Mouse (Mus musculus) heart, embryonic 14.5 days (tissue): ENCODE results near the gene Myof. TPM values are rescaled to one million over a fixed set of nuclear protein-coding genes. Genes with fewer than 3 reads are reported as not detected.
A peak's percentile ranks its signal among the peaks of the same experiment; 100 is the strongest.

Source experiments
- ATAC-seq: fragments of 200-750 bp; cut with Nextera tagmentation; 2 replicates; pipeline ENCODE4 v1.8.0; 2017; ENCODE audit warnings: low read depth, moderate TSS enrichment; ENCODE audit not compliant: insufficient number of reproducible peaks, insufficient read depth, low FRiP score
- H3K27ac ChIP-seq, 2 experiments: fragments of 200-500 bp in 1 of 2; fragments of 300-500 bp in 1 of 2; sonication (generic) in 1 of 2; replicated peaks in 1 of 2; 2 replicates each; pipeline ENCODE4 v1.5.1; 2012 to 2014; ENCODE audit warnings: low read depth in 2 of 2, low read length in 2 of 2, control low read depth in 1 of 2, mild to moderate bottlenecking in 1 of 2, mixed read lengths in 1 of 2; ENCODE audit not compliant: control insufficient read depth in 1 of 2, insufficient read depth in 1 of 2
- H3K27me3 ChIP-seq: fragments of 300-500 bp; sonication (generic); 2 replicates; pipeline ENCODE4 v1.6.1; 2014; ENCODE audit warnings: mild to moderate bottlenecking, low read length, control low read depth; ENCODE audit not compliant: control insufficient read depth, insufficient read depth
- H3K36me3 ChIP-seq: fragments of 300-500 bp; sonication (generic); 2 replicates; pipeline ENCODE4 v1.6.1; 2014; ENCODE audit warnings: mild to moderate bottlenecking, control low read depth, low read length, mixed read lengths; ENCODE audit not compliant: control insufficient read depth, insufficient read depth
- H3K4me1 ChIP-seq, 2 experiments: fragments of 200-500 bp in 1 of 2; fragments of 300-500 bp in 1 of 2; sonication (generic) in 1 of 2; 2 replicates each; pipeline ENCODE4 v1.6.1; 2012 to 2014; ENCODE audit warnings: low read length in 2 of 2, control low read depth in 1 of 2, mixed read lengths in 1 of 2; ENCODE audit not compliant: control insufficient read depth in 2 of 2, insufficient read depth in 2 of 2
- H3K4me2 ChIP-seq: fragments of 300-500 bp; sonication (generic); 2 replicates; pipeline ENCODE4 v1.6.1; 2014; ENCODE audit warnings: mild to moderate bottlenecking, low read length
- H3K4me3 ChIP-seq, 2 experiments: fragments of 200-500 bp in 1 of 2; fragments of 300-500 bp in 1 of 2; sonication (generic) in 1 of 2; 2 replicates each; pipeline ENCODE4 v1.5.1; 2012 to 2014; ENCODE audit warnings: low read length in 2 of 2, mild to moderate bottlenecking in 2 of 2, control low read depth in 1 of 2, low read depth in 1 of 2, moderate library complexity in 1 of 2; ENCODE audit not compliant: control insufficient read depth in 1 of 2, insufficient read depth in 1 of 2
- H3K9ac ChIP-seq: fragments of 300-500 bp; sonication (generic); 2 replicates; pipeline ENCODE4 v1.6.1; 2014; ENCODE audit warnings: mild to moderate bottlenecking, low read length
- H3K9me3 ChIP-seq: fragments of 300-500 bp; sonication (generic); 2 replicates; pipeline ENCODE4 v1.6.1; 2016; ENCODE audit warnings: low read length, control low read depth; ENCODE audit not compliant: control insufficient read depth
- WGBS: fragments of 180-500 bp; shearing (Covaris S2); extraction: QIAGEN DNeasy Blood & Tissue Kit; methylation state at CpG from one replicate; pipeline ENCODE4 v1.1.7; 2014; 5-methylcytosine and 5-hydroxymethylcytosine counted together
- polyA plus RNA-seq: library from polyadenylated mRNA; unstranded; fragments of >200 nt; fragmentation: Nextera tagmentation; extraction: Ambion mirVana; gene quantifications from 2 replicates; pipeline ENCODE4 v1.2.1, GENCODE M21; 2014

Gene Myof
- polyA plus RNA-seq, 1 experiment from 2014 or later, result 5.3 TPM

- no peaks in the 10 kb centered on the region; the same call in 1 of the 2 replicates for H3K27me3 ChIP-seq
- peaks cover 19% of the 10 kb centered on the region for H3K36me3 ChIP-seq
- H3K4me1 ChIP-seq, result no peaks in the 10 kb centered on the region
- H3K4me2 ChIP-seq, result no peak overlapping the region
- no peak for ATAC-seq
- H3K4me3 ChIP-seq, result no peak overlapping the region
- H3K9ac ChIP-seq, result no peak overlapping the region
- 71% methylated on average over 3 of the region's 3 CpGs for WGBS
- no peak overlapping the region for H3K27ac ChIP-seq
- no peaks in the 10 kb centered on the region for H3K9me3 ChIP-seq
Observed at GRCm38 (mm10) chr19:38077851-38078540, 34.6 kb upstream of the Myof start.

GRCm38 (mm10) chr19:38076251-38076650, 32.9 kb upstream of the Myof start:
- no peaks in the 10 kb centered on the region for H3K27me3 ChIP-seq
- H3K4me1 ChIP-seq, result no peaks in the 10 kb centered on the region
- no peak overlapping the region for H3K9ac ChIP-seq
- H3K9me3 ChIP-seq, result no peaks in the 10 kb centered on the region
- no peak overlapping the region for H3K4me2 ChIP-seq
- H3K27ac ChIP-seq, result no peak overlapping the region
- 53% methylated on average over 2 of the region's 2 CpGs for WGBS
- H3K36me3 ChIP-seq, result peaks cover 35% of the 10 kb centered on the region
- ATAC-seq, result no peak
- no peak overlapping the region for H3K4me3 ChIP-seq

GRCm38 (mm10) chr19:38075051-38075450, 31.7 kb upstream of the Myof start:
- H3K9me3 ChIP-seq, result no peaks in the 10 kb centered on the region
- no peak overlapping the region for H3K4me3 ChIP-seq
- no peak for ATAC-seq
- no peak overlapping the region for H3K9ac ChIP-seq
- H3K36me3 ChIP-seq, result peaks cover 47% of the 10 kb centered on the region
- H3K27me3 ChIP-seq, result no peaks in the 10 kb centered on the region
- no peak overlapping the region for H3K4me2 ChIP-seq
- H3K27ac ChIP-seq, result no peak overlapping the region
- WGBS, result 85% methylated on average over 11 of the region's 11 CpGs
- no peaks in the 10 kb centered on the region for H3K4me1 ChIP-seq

- H3K27ac ChIP-seq, result no peak overlapping the region
- no peak overlapping the region for H3K4me3 ChIP-seq
- 95% methylated on average over 5 of the region's 5 CpGs for WGBS
- no peaks in the 10 kb centered on the region for H3K27me3 ChIP-seq
- H3K4me1 ChIP-seq, result no peaks in the 10 kb centered on the region
- no peak for ATAC-seq
- no peaks in the 10 kb centered on the region for H3K9me3 ChIP-seq
- H3K36me3 ChIP-seq, result peaks cover 66% of the 10 kb centered on the region
- H3K9ac ChIP-seq, result no peak overlapping the region
- H3K4me2 ChIP-seq, result no peak overlapping the region
Observed at GRCm38 (mm10) chr19:38073226-38073625, 29.8 kb upstream of the Myof start.

- no peaks in the 10 kb centered on the region for H3K4me1 ChIP-seq
- ATAC-seq, result no peak
- no peak overlapping the region for H3K9ac ChIP-seq
- H3K9me3 ChIP-seq, result no peaks in the 10 kb centered on the region
- 93% methylated on average over 1 of the region's 1 CpGs for WGBS
- H3K4me3 ChIP-seq, result no peak overlapping the region
- no peak overlapping the region for H3K4me2 ChIP-seq
- no peaks in the 10 kb centered on the region for H3K27me3 ChIP-seq
- H3K27ac ChIP-seq, result no peak overlapping the region
- H3K36me3 ChIP-seq, result peaks cover 79% of the 10 kb centered on the region
Observed at GRCm38 (mm10) chr19:38064051-38064450, 20.7 kb upstream of the Myof start.

GRCm38 (mm10) chr19:38063201-38063600, 19.8 kb upstream of the Myof start:
- no peaks in the 10 kb centered on the region for H3K4me1 ChIP-seq
- H3K4me3 ChIP-seq, result no peak overlapping the region
- no peak overlapping the region for H3K4me2 ChIP-seq
- H3K27ac ChIP-seq, result no peak overlapping the region
- no peaks in the 10 kb centered on the region for H3K27me3 ChIP-seq
- peaks cover 79% of the 10 kb centered on the region for H3K36me3 ChIP-seq
- H3K9ac ChIP-seq, result no peak overlapping the region
- 87% methylated on average over 3 of the region's 3 CpGs for WGBS
- H3K9me3 ChIP-seq, result no peaks in the 10 kb centered on the region
- no peak for ATAC-seq

- 80% methylated on average over 8 of the region's 8 CpGs for WGBS
- Histone ChIP-seq H3K9me3 (no peaks in the 10 kb centered on the region), H3K4me3 (no peak overlapping the region), H3K4me1 (peaks cover 0 to 18% of the 10 kb centered on the region in 2 experiments), H3K9ac (no peak overlapping the region), H3K27me3 (no peaks in the 10 kb centered on the region), H3K27ac (no peak overlapping the region), H3K36me3 (peaks cover 49% of the 10 kb centered on the region), H3K4me2 (0 out of 2 replicates have a peak overlapping the region, but pooled peaks have one; percentile 84)
- ATAC-seq, result no peak
Observed at GRCm38 (mm10) chr19:38056931-38057330, 13.6 kb upstream of the Myof start.

- Histone ChIP-seq H3K4me3 (peak overlapping the region in 1 of 2 experiments; percentile 89; a peak in 2 of 4 replicates), H3K4me1 (peaks cover 0 to 18% of the 10 kb centered on the region in 2 experiments), H3K27me3 (no peaks in the 10 kb centered on the region), H3K9me3 (no peaks in the 10 kb centered on the region), H3K4me2 (peak overlapping the region; percentile 84), H3K9ac (peak overlapping the region; percentile 86), H3K36me3 (peaks cover 45% of the 10 kb centered on the region), H3K27ac (no peak overlapping the region)
- 59% methylated on average over 3 of the region's 3 CpGs for WGBS
- ATAC-seq, result no peak
Observed at GRCm38 (mm10) chr19:38056276-38056675, 12.9 kb upstream of the Myof start.
